Mouse (Mus musculus) cerebellum, adult 2 months (tissue): Measurements from ENCODE around the gene Angel2. TPM values are rescaled to one million over a fixed set of nuclear protein-coding genes. Genes with fewer than 3 reads are reported as not detected.

Source experiments
- DNase-seq, 2 experiments: peaks; one replicate each; pipeline ENCODE4 v3.0.0; 2021
- H3K27ac ChIP-seq: fragments of 200-500 bp; 2 replicates; pipeline ENCODE4 v1.5.1; 2012; ENCODE audit warnings: low read length, control low read depth, inconsistent platforms; ENCODE audit not compliant: insufficient read depth
- H3K27me3 ChIP-seq: fragments of 200-500 bp; 2 replicates; pipeline ENCODE4 v1.6.1; 2012; ENCODE audit warnings: inconsistent platforms, mild to moderate bottlenecking, low read length, moderate library complexity; ENCODE audit not compliant: control insufficient read depth, insufficient read depth
- H3K4me1 ChIP-seq: fragments of 200-500 bp; 2 replicates; pipeline ENCODE4 v1.6.1; 2011; ENCODE audit warnings: low read length; ENCODE audit not compliant: control insufficient read depth, insufficient read depth
- H3K4me3 ChIP-seq: fragments of 200-500 bp; replicated peaks from 2 replicates; pipeline ENCODE3; 2011; ENCODE audit warnings: mild to moderate bottlenecking, low read depth, low read length, control low read depth; ENCODE audit not compliant: insufficient read depth
- CTCF ChIP-seq: fragments of 200-500 bp; IDR thresholded peaks from 2 replicates; pipeline ENCODE4 v1.5.1; 2011; ENCODE audit warnings: low read depth, mild to moderate bottlenecking, control low read depth, low read length, moderate library complexity, borderline replicate concordance; ENCODE audit not compliant: insufficient read depth
- POLR2A ChIP-seq: fragments of 200-500 bp; IDR thresholded peaks from 2 replicates; pipeline ENCODE4 v1.6.1; 2011; ENCODE audit warnings: low read length, control low read depth, borderline replicate concordance; ENCODE audit not compliant: insufficient read depth
- WGBS: fragments of 180-500 bp; shearing (Covaris S2); methylation state at CpG from one replicate; pipeline ENCODE4 v1.1.7; 2018; 5-methylcytosine and 5-hydroxymethylcytosine counted together
- polyA plus RNA-seq: library from polyadenylated mRNA; depleted of rRNA; stranded (reverse); fragments of >200 nt; gene quantifications from 2 replicates; pipeline ENCODE4 v1.2.3, GENCODE M21; 2012

Gene Angel2
- polyA plus RNA-seq, 1 experiment, result 50.7 TPM

- no peak overlapping the region for H3K4me3 ChIP-seq
- H3K27me3 ChIP-seq, result no peaks in the 10 kb centered on the region
- H3K4me1 ChIP-seq, result 0 out of 2 replicates have a peak, but pooled peaks cover 5% of the 10 kb centered on the region
- WGBS, result 28% methylated on average over 15 of the region's 15 CpGs
- H3K27ac ChIP-seq, result no peak overlapping the region
- DNase-seq, result no peak
- TF ChIP-seq CTCF, result no peak
- TF ChIP-seq POLR2A, result no peak
Measured at GRCm38 (mm10) chr1:190964992-190965780, 40.3 kb downstream of the Angel2 start.

GRCm38 (mm10) chr1:190968010-190968409 lies 43.1 kb downstream of the Angel2 start:
- WGBS, result 95% methylated on average over 7 of the region's 7 CpGs

GRCm38 (mm10) chr1:190971708-190972610 lies 47.0 kb downstream of the Angel2 start:
- 28% methylated on average over 14 of the region's 14 CpGs for WGBS
- peak; percentile 52 to 75 for DNase-seq
- Histone ChIP-seq H3K27me3 (no peaks in the 10 kb centered on the region), H3K27ac (no peak overlapping the region), H3K4me3 (no peak overlapping the region), H3K4me1 (peaks cover 10% of the 10 kb centered on the region)
- no peak for TF ChIP-seq POLR2A
- TF ChIP-seq CTCF, result no peak

More at GRCm38 (mm10) chr1:190968010-190968409, 43.1 kb downstream of the Angel2 start:
- H3K4me3 ChIP-seq, result no peak overlapping the region
- no peak overlapping the region for H3K27ac ChIP-seq
- DNase-seq, result no peak
- H3K4me1 ChIP-seq, result peaks cover 15% of the 10 kb centered on the region
- no peak for TF ChIP-seq CTCF
- TF ChIP-seq POLR2A, result no peak
- no peaks in the 10 kb centered on the region for H3K27me3 ChIP-seq

- no peaks in the 10 kb centered on the region for H3K27me3 ChIP-seq
- DNase-seq, result no peak
- TF ChIP-seq POLR2A, result no peak
- TF ChIP-seq CTCF, result no peak
- no peak overlapping the region for H3K4me3 ChIP-seq
- H3K27ac ChIP-seq, result no peak overlapping the region
- H3K4me1 ChIP-seq, result peaks cover 10% of the 10 kb centered on the region
- 53% methylated on average over 7 of the region's 7 CpGs for WGBS
Measured at GRCm38 (mm10) chr1:190972612-190973192, 47.8 kb downstream of the Angel2 start.

GRCm38 (mm10) chr1:190974191-190974590 lies 49.3 kb downstream of the Angel2 start:
- Histone ChIP-seq H3K4me3 (no peak overlapping the region), H3K27ac (no peak overlapping the region), H3K4me1 (peaks cover 10% of the 10 kb centered on the region), H3K27me3 (no peaks in the 10 kb centered on the region)
- TF ChIP-seq POLR2A (no peak), CTCF (no peak)
- WGBS, result 60% methylated on average over 8 of the region's 8 CpGs
- DNase-seq, result peak; percentile 23 to 40

- Histone ChIP-seq H3K4me1 (peaks cover 10% of the 10 kb centered on the region), H3K27me3 (no peaks in the 10 kb centered on the region), H3K27ac (no peak overlapping the region), H3K4me3 (no peak overlapping the region)
- DNase-seq, result no peak
- 100% methylated on average over 1 of the region's 1 CpGs for WGBS
- TF ChIP-seq CTCF, result no peak
- no peak for TF ChIP-seq POLR2A
Measured at GRCm38 (mm10) chr1:190974833-190975232, 49.9 kb downstream of the Angel2 start.

GRCm38 (mm10) chr1:190976887-190977573 lies 52.1 kb downstream of the Angel2 start:
- Histone ChIP-seq H3K27ac (no peak overlapping the region), H3K4me1 (peaks cover 3% of the 10 kb centered on the region), H3K27me3 (no peaks in the 10 kb centered on the region), H3K4me3 (no peak overlapping the region)
- TF ChIP-seq POLR2A, result no peak
- no peak for TF ChIP-seq CTCF
- 74% methylated on average over 11 of the region's 11 CpGs for WGBS
- no peak for DNase-seq
